Mouse (Mus musculus): ENCODE measurements around the gene Slit1. TPM values are rescaled to one million over a fixed set of nuclear protein-coding genes. Genes with fewer than 3 reads are reported as not detected.

Gene Slit1
- polyA plus RNA-seq, 1 experiment from 2014 or later, result 18.2 TPM

GRCm38 (mm10) chr19:41686194-41686593 is 57.3 kb downstream of the Slit1 start:
- no peak overlapping the region for H3K9ac ChIP-seq (ENCODE audit: low read depth, low read length)
- H3K27me3 ChIP-seq (ENCODE audit: control insufficient read depth, insufficient read depth, low read depth, low read length), result no peaks in the 10 kb centered on the region
- 90% methylated on average over 2 of the region's 2 CpGs for WGBS
- H3K4me2 ChIP-seq (ENCODE audit: low read length), result no peak overlapping the region
- no peak for ATAC-seq
- no peaks in the 10 kb centered on the region for H3K36me3 ChIP-seq (ENCODE audit: control insufficient read depth, insufficient read depth, low read length)
- no peaks in the 10 kb centered on the region for H3K9me3 ChIP-seq (replicated peaks; ENCODE audit: control insufficient read depth, low read length, poor library complexity, severe bottlenecking)
- peaks cover 25% of the 10 kb centered on the region for H3K4me1 ChIP-seq (ENCODE audit: control insufficient read depth, insufficient read depth, low read length)
- no peak overlapping the region for H3K4me3 ChIP-seq (ENCODE audit: low read depth, low read length)
- no peak overlapping the region for H3K27ac ChIP-seq (ENCODE audit: low read length)

GRCm38 (mm10) chr19:41685453-41686086 is 57.9 kb downstream of the Slit1 start:
- H3K4me2 ChIP-seq (ENCODE audit: low read length), result no peak overlapping the region
- H3K4me1 ChIP-seq (ENCODE audit: control insufficient read depth, insufficient read depth, low read length), result peaks cover 25% of the 10 kb centered on the region
- H3K27ac ChIP-seq (ENCODE audit: low read length), result no peak overlapping the region
- no peak overlapping the region for H3K4me3 ChIP-seq (ENCODE audit: low read depth, low read length)
- H3K36me3 ChIP-seq (ENCODE audit: control insufficient read depth, insufficient read depth, low read length), result no peaks in the 10 kb centered on the region
- H3K9me3 ChIP-seq (replicated peaks; ENCODE audit: control insufficient read depth, low read length, poor library complexity, severe bottlenecking), result no peaks in the 10 kb centered on the region
- H3K27me3 ChIP-seq (ENCODE audit: control insufficient read depth, insufficient read depth, low read depth, low read length), result no peaks in the 10 kb centered on the region
- no peak for ATAC-seq
- WGBS, result 73% methylated on average over 13 of the region's 13 CpGs
- no peak overlapping the region for H3K9ac ChIP-seq (ENCODE audit: low read depth, low read length)

GRCm38 (mm10) chr19:41684874-41685273 is 58.6 kb downstream of the Slit1 start:
- Histone ChIP-seq H3K4me1 (ENCODE audit: control insufficient read depth, insufficient read depth, low read length) (peaks cover 29% of the 10 kb centered on the region), H3K9me3 (replicated peaks; ENCODE audit: control insufficient read depth, low read length, poor library complexity, severe bottlenecking) (no peaks in the 10 kb centered on the region), H3K36me3 (ENCODE audit: control insufficient read depth, insufficient read depth, low read length) (no peaks in the 10 kb centered on the region), H3K4me3 (ENCODE audit: low read depth, low read length) (no peak overlapping the region), H3K9ac (ENCODE audit: low read depth, low read length) (no peak overlapping the region), H3K27ac (ENCODE audit: low read length) (no peak overlapping the region), H3K4me2 (ENCODE audit: low read length) (no peak overlapping the region), H3K27me3 (ENCODE audit: control insufficient read depth, insufficient read depth, low read depth, low read length) (no peaks in the 10 kb centered on the region)
- ATAC-seq, result no peak
- 83% methylated on average over 1 of the region's 1 CpGs for WGBS

DNA sequence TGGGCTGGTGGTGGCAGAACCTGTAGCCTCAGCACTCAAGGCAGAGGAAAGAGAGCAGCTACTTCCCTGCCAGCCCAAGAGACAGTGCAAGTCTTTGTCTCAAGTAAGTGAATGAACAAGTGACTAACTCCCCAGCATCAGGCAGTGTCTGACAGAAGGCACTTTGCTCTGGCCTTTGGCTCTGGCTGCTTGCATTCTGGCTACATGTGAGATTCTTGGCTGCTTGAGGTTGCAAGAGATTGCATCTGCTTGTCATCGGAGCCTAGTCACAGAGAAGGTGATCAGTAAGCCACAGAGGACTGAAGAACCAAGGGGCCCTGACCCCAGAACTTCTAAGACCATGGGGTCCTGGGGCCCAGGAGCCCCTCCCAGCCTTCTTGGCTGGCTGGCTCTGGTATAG is 59.5 kb downstream of the Slit1 start:
- WGBS, result 54% methylated on average over 1 of the region's 1 CpGs
- Histone ChIP-seq H3K4me3 (ENCODE audit: low read depth, low read length) (no peak overlapping the region), H3K36me3 (ENCODE audit: control insufficient read depth, insufficient read depth, low read length) (no peaks in the 10 kb centered on the region), H3K4me1 (ENCODE audit: control insufficient read depth, insufficient read depth, low read length) (peaks cover 38% of the 10 kb centered on the region), H3K9me3 (replicated peaks; ENCODE audit: control insufficient read depth, low read length, poor library complexity, severe bottlenecking) (no peaks in the 10 kb centered on the region), H3K27me3 (ENCODE audit: control insufficient read depth, insufficient read depth, low read depth, low read length) (no peaks in the 10 kb centered on the region), H3K27ac (ENCODE audit: low read length) (no peak overlapping the region), H3K4me2 (ENCODE audit: low read length) (no peak overlapping the region), H3K9ac (ENCODE audit: low read depth, low read length) (no peak overlapping the region)
- no peak for ATAC-seq

DNA sequence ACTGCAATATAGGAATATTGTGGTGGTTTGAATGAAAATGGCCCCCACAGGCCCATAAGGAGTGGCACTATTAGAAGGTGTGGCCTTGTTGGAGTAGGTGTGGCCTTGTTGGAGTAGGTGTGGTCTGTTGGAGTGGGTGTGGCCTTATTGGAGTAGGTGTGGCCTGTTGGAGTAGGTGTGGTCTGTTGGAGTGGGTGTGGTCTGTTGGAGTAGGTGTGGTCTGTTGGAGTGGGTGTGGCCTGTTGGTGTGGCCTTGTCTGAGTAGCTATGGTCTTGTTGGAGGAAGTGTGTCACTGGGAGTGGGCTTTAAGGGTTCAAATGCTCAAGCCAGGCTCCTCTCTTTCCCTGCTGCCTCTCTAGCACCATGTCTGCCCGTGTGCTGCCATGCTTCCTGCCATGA is 63.2 kb downstream of the Slit1 start:
- H3K4me2 ChIP-seq (ENCODE audit: low read length), result no peak overlapping the region
- no peak overlapping the region for H3K9ac ChIP-seq (ENCODE audit: low read depth, low read length)
- H3K4me3 ChIP-seq (ENCODE audit: low read depth, low read length), result no peak overlapping the region
- WGBS, result 93% methylated on average over 1 of the region's 1 CpGs
- H3K27me3 ChIP-seq (ENCODE audit: control insufficient read depth, insufficient read depth, low read depth, low read length), result no peaks in the 10 kb centered on the region
- no peaks in the 10 kb centered on the region for H3K9me3 ChIP-seq (replicated peaks; ENCODE audit: control insufficient read depth, low read length, poor library complexity, severe bottlenecking)
- ATAC-seq, result no peak
- peaks cover 40% of the 10 kb centered on the region for H3K4me1 ChIP-seq (ENCODE audit: control insufficient read depth, insufficient read depth, low read length)
- H3K27ac ChIP-seq (ENCODE audit: low read length), result no peak overlapping the region
- no peaks in the 10 kb centered on the region for H3K36me3 ChIP-seq (ENCODE audit: control insufficient read depth, insufficient read depth, low read length)

GRCm38 (mm10) chr19:41679028-41679427 is 64.4 kb downstream of the Slit1 start:
- H3K4me2 ChIP-seq (ENCODE audit: low read length), result peak overlapping the region; percentile 11; the same call in 1 of the 2 replicates
- 6% methylated on average over 15 of the region's 15 CpGs for WGBS
- no peak overlapping the region for H3K9ac ChIP-seq (ENCODE audit: low read depth, low read length)
- no peaks in the 10 kb centered on the region for H3K36me3 ChIP-seq (ENCODE audit: control insufficient read depth, insufficient read depth, low read length)
- H3K9me3 ChIP-seq (replicated peaks; ENCODE audit: control insufficient read depth, low read length, poor library complexity, severe bottlenecking), result no peaks in the 10 kb centered on the region
- H3K4me3 ChIP-seq (ENCODE audit: low read depth, low read length), result no peak overlapping the region
- no peaks in the 10 kb centered on the region for H3K27me3 ChIP-seq (ENCODE audit: control insufficient read depth, insufficient read depth, low read depth, low read length)
- peaks cover 37% of the 10 kb centered on the region for H3K4me1 ChIP-seq (ENCODE audit: control insufficient read depth, insufficient read depth, low read length)
- peak; percentile 58; the same call in 1 of the 2 replicates for ATAC-seq
- H3K27ac ChIP-seq (ENCODE audit: low read length), result peak overlapping the region; percentile 54

GRCm38 (mm10) chr19:41677575-41677974 is 65.9 kb downstream of the Slit1 start:
- H3K4me2 ChIP-seq (ENCODE audit: low read length), result no peak overlapping the region
- H3K4me3 ChIP-seq (ENCODE audit: low read depth, low read length), result no peak overlapping the region
- H3K27me3 ChIP-seq (ENCODE audit: control insufficient read depth, insufficient read depth, low read depth, low read length), result no peaks in the 10 kb centered on the region
- ATAC-seq, result no peak
- no peaks in the 10 kb centered on the region for H3K9me3 ChIP-seq (replicated peaks; ENCODE audit: control insufficient read depth, low read length, poor library complexity, severe bottlenecking)
- H3K9ac ChIP-seq (ENCODE audit: low read depth, low read length), result no peak overlapping the region
- H3K4me1 ChIP-seq (ENCODE audit: control insufficient read depth, insufficient read depth, low read length), result peaks cover 49% of the 10 kb centered on the region
- no peak overlapping the region for H3K27ac ChIP-seq (ENCODE audit: low read length)
- WGBS, result 61% methylated on average over 4 of the region's 4 CpGs
- H3K36me3 ChIP-seq (ENCODE audit: control insufficient read depth, insufficient read depth, low read length), result no peaks in the 10 kb centered on the region

GRCm38 (mm10) chr19:41675583-41675982 is 67.9 kb downstream of the Slit1 start:
- no peaks in the 10 kb centered on the region for H3K9me3 ChIP-seq (replicated peaks; ENCODE audit: control insufficient read depth, low read length, poor library complexity, severe bottlenecking)

DNA sequence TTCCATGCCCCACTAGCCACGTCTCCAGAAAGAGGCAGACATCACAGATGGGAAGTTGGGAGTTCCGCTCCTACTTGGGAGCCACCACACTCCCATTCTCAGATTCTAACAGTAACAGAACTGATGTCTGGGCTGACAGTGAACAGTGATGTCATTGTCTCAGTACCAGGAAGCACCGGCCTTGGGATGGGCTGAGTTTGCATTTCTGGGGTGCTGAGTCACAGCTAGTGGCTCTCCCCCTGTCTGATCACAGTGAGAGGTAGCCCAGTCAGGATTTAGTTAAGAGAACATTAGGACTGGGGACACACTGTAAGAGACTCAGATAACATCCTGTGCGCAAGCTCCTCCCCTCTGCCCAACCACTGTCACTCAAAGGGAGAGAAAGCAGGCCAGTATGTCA is 69.1 kb downstream of the Slit1 start:
- Histone ChIP-seq H3K4me3 (ENCODE audit: low read depth, low read length) (no peak overlapping the region), H3K4me2 (ENCODE audit: low read length) (no peak overlapping the region), H3K27me3 (ENCODE audit: control insufficient read depth, insufficient read depth, low read depth, low read length) (no peaks in the 10 kb centered on the region), H3K27ac (ENCODE audit: low read length) (no peak overlapping the region), H3K9ac (ENCODE audit: low read depth, low read length) (no peak overlapping the region), H3K36me3 (ENCODE audit: control insufficient read depth, insufficient read depth, low read length) (no peaks in the 10 kb centered on the region), H3K9me3 (replicated peaks; ENCODE audit: control insufficient read depth, low read length, poor library complexity, severe bottlenecking) (no peaks in the 10 kb centered on the region), H3K4me1 (ENCODE audit: control insufficient read depth, insufficient read depth, low read length) (peaks cover 66% of the 10 kb centered on the region)
- no peak for ATAC-seq
- 88% methylated on average over 4 of the region's 4 CpGs for WGBS

More at GRCm38 (mm10) chr19:41675583-41675982, 67.9 kb downstream of the Slit1 start:
- H3K9ac ChIP-seq (ENCODE audit: low read depth, low read length), result 0 out of 2 replicates have a peak overlapping the region, but pooled peaks have one; percentile 31
- no peak for ATAC-seq
- no peak overlapping the region for H3K4me2 ChIP-seq (ENCODE audit: low read length)
- no peaks in the 10 kb centered on the region for H3K36me3 ChIP-seq (ENCODE audit: control insufficient read depth, insufficient read depth, low read length)
- H3K4me3 ChIP-seq (ENCODE audit: low read depth, low read length), result no peak overlapping the region
- peak overlapping the region; percentile 66 for H3K27ac ChIP-seq (ENCODE audit: low read length)
- no peaks in the 10 kb centered on the region for H3K27me3 ChIP-seq (ENCODE audit: control insufficient read depth, insufficient read depth, low read depth, low read length)
- 45% methylated on average over 8 of the region's 8 CpGs for WGBS
- H3K4me1 ChIP-seq (ENCODE audit: control insufficient read depth, insufficient read depth, low read length), result peaks cover 62% of the 10 kb centered on the region
